Mouse (Mus musculus) E14TG2a.4 (cell line): ENCODE measurements around the gene Herc2.

Experiments
- CTCF ChIP-seq: conservative IDR thresholded peaks from 2 replicates; pipeline ENCODE4 v1.5.1; 2014; ENCODE audit warnings: low read length
- NANOG ChIP-seq: IDR thresholded peaks from 2 replicates; pipeline ENCODE4 v1.6.1; 2014; ENCODE audit warnings: borderline replicate concordance, low read length, mixed read lengths

DNA sequence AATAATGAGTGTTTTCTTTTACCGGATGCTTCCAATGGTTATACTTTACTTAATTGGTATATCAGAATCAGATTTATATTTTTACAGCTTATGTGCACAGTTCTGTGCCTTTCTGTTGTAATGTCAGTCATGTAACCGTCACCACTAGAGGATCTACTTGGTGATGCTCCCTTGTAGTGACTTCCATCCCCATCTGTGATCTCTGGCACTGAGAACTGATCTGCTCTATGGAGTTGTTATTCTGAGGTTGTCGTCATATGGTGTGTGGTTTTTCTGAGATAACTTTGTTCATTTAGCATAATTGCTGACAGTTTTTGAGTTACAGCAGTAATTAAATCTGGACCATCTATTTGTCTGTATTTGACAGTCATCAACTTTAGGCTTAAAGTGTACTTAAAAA lies 5.3 kb downstream of the Herc2 start:
- no peak for TF ChIP-seq CTCF
- no peak for TF ChIP-seq NANOG
